Mouse (Mus musculus) ovary, postnatal 10 days (tissue): ENCODE results near the gene Olfr1115.
"Not testable (repeated sequence)": the region's sequence is repeated elsewhere in the genome, so short reads cannot be mapped to it uniquely, and the experiment has no call there.

Experiments used
- DNase-seq: peaks from one replicate; pipeline ENCODE4 v3.0.0; 2022; ENCODE audit warnings: low spot score

Gene Olfr1115

DNA sequence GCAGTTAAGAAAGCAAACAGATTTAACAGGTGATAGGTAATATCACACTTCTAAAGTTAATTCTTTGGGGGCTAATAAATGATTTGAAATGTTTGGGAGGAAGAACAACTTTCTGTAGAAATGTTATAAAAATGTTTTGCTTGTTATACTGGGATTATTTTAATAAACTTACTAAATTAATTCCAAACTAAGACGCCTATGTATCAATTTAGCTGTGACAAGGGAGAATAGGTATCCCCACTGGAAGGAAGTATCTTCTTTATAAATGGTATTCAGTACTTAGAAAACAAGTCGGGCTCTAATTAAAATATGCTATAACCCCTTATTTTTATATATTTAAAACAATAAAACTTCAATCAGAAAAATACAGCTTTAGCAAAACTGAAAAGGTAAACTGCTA lies at the start of gene Olfr1115:
Gene Olfr1115, plus strand, starts transcription at position 301 of the 400 bp plus-strand sequence.
- DNase-seq, result no peak

DNA sequence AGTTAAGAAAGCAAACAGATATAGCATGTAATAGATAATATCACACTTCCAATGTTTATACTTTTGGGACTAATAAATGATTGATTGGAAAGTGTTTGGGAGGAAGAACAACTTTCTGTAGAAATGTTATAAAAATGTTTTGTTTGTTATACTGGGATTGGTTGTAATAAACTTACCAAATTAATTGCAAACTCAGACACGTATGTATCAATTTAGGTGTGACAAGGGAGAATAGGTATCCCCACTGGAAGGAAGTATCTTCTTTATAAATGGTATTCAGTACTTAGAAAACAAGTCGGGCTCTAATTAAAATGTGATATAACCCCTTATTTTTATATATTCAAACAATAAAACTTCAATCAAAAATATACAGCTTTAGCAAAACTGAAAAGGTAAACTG lies 39.1 kb upstream of the Olfr1115 start, which contains the start of gene Olfr1113:
Gene Olfr1113, plus strand, starts transcription at position 301 of the 400 bp plus-strand sequence.
- DNase-seq, result no peak

DNA sequence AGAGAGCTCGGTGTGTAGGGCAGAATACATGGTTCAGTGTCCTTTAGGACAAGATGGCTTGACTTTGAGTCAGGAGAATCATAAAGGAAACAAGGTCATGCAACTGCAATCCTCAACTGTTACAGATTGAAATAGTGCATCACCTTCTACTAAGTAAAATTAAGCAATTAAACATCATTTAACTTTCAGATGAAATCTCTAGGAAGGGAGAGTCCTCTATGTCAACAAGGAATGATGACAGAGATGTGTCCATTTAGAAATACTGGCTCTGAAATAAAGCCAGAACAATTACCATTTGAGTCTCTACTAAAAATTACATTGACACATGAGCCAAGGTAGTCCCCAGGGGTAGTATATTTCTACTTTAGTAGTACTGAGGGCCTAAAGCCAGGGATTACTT lies 19.4 kb downstream of the Olfr1115 start, which contains the start of gene Olfr1116:
Gene Olfr1116, plus strand, starts transcription at position 301 of the 400 bp plus-strand sequence.
- DNase-seq, result no peak

DNA sequence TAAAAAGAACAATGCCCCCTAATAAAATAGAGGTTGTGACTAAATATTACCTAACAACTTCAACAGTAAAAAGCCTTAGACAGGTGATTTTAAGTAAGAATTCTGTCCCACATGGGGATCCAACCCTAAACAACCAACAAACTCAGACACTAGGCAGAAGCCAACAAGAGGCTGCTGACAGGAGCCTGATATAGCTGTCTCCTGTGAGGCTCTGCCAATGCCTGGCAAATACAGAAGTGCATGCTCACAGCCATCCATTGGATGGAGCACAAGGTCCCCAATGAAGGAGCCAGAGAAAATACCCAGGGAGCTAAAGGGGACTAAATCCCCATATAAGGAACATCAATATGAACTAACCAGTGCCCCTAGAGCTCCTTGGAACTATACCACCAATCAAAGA lies 46.2 kb downstream of the Olfr1115 start:
- not testable (repeated sequence) for DNase-seq
